ENCODE assay signal across 12 mouse cellular contexts in genomic region chr9:45715387-45715786, GRCm38 (mm10).
"Had no signal": no experiment of that assay in that cellular context is flagged by ENCODE, and none has a peak within 500 bp of the region (broad histone marks: within the 10 kb centered on the region; RNA-seq: fewer than 3 reads in every experiment).

No protein-coding gene starts in this region.

- H3K9ac ChIP-seq: kidney, embryonic 15.5 days; limb, embryonic 15.5 days; liver, embryonic 14.5 days; midbrain, embryonic 13.5 days; neural tube, embryonic 15.5 days had no signal

- H3K4me3 ChIP-seq: kidney, embryonic 15.5 days; limb, embryonic 15.5 days; midbrain, embryonic 13.5 days; neural tube, embryonic 15.5 days had no signal

- H3K27ac ChIP-seq: kidney, embryonic 15.5 days; limb, embryonic 15.5 days; liver, embryonic 14.5 days; midbrain, embryonic 13.5 days; neural tube, embryonic 15.5 days had no signal

- H3K36me3 ChIP-seq: kidney, embryonic 15.5 days; limb, embryonic 15.5 days; midbrain, embryonic 13.5 days had no signal

- ATAC-seq: midbrain, embryonic 13.5 days had no signal

- H3K4me2 ChIP-seq: kidney, embryonic 15.5 days; limb, embryonic 15.5 days; midbrain, embryonic 13.5 days; neural tube, embryonic 15.5 days had no signal

- DNase-seq: kidney, adult 18-20 months; kidney, postnatal 14 days; left cerebral cortex, postnatal 4 days; lung, adult 18-20 months; right cerebral cortex, adult 18-20 months; right cerebral cortex, postnatal 25 days; thymus, postnatal 36 days had no signal

- H3K9me3 ChIP-seq: kidney, embryonic 15.5 days; limb, embryonic 15.5 days; midbrain, embryonic 13.5 days; neural tube, embryonic 15.5 days had no signal

- H3K27me3 ChIP-seq: kidney, embryonic 15.5 days; limb, embryonic 15.5 days; midbrain, embryonic 13.5 days had no signal

- H3K4me1 ChIP-seq: kidney, embryonic 15.5 days; limb, embryonic 15.5 days had no signal
